ENCODE assay signal across 8 mouse cellular contexts in genomic region chr10:67535972-67536371, GRCm38 (mm10). TPM values are rescaled to one million over a fixed set of nuclear protein-coding genes. Genes with fewer than 3 reads are reported as not detected.
DNase-seq lines count a peak whose midpoint lies in the region; ATAC-seq lines count a peak whose summit lies in the region.

No protein-coding gene starts in this region.

- H3K4me2 ChIP-seq in embryonic facial prominence, embryonic 13.5 days = peak overlapping the region; percentile 98
- H3K4me2 ChIP-seq in kidney, embryonic 14.5 days (replicated peaks; ENCODE audit: low read depth, low read length) = peak overlapping the region; percentile 95
- peak overlapping the region; percentile 79 for H3K4me2 ChIP-seq in liver, embryonic 16.5 days (ENCODE audit: low read depth, low read length)
- peak overlapping the region; percentile 99 for H3K4me2 ChIP-seq in stomach, embryonic 15.5 days

- DNase-seq in 3T3-L1 (ENCODE audit: low read depth, low spot score) = peak; percentile 60
- peak; percentile 83 for DNase-seq in adrenal gland, postnatal 25 days
- peak; percentile 89 for DNase-seq in heart, embryonic 10.5 days (ENCODE audit: low spot score)
- DNase-seq in neural tube, embryonic 10.5 days (ENCODE audit: extremely low spot score, low spot score) = peak; percentile 83

- no peaks in the 10 kb centered on the region for H3K36me3 ChIP-seq in embryonic facial prominence, embryonic 13.5 days
- no peaks in the 10 kb centered on the region for H3K36me3 ChIP-seq in heart, embryonic 10.5 days
- no peaks in the 10 kb centered on the region for H3K36me3 ChIP-seq in kidney, embryonic 14.5 days (ENCODE audit: control insufficient read depth, insufficient read depth, low read length)
- no peaks in the 10 kb centered on the region for H3K36me3 ChIP-seq in liver, embryonic 16.5 days (ENCODE audit: control insufficient read depth, insufficient read depth)
- H3K36me3 ChIP-seq in stomach, embryonic 15.5 days = no peaks in the 10 kb centered on the region

- peak overlapping the region; percentile 59 for H3K4me3 ChIP-seq in embryonic facial prominence, embryonic 13.5 days
- peak overlapping the region; percentile 72 for H3K4me3 ChIP-seq in heart, embryonic 10.5 days
- H3K4me3 ChIP-seq in kidney, embryonic 14.5 days (ENCODE audit: low read length) = peak overlapping the region; percentile 62
- peak overlapping the region; percentile 69 for H3K4me3 ChIP-seq in liver, embryonic 16.5 days (ENCODE audit: low read depth, low read length)
- H3K4me3 ChIP-seq in stomach, embryonic 15.5 days (replicated peaks) = peak overlapping the region; percentile 68

- no peak overlapping the region for H3K27ac ChIP-seq in embryonic facial prominence, embryonic 13.5 days
- no peak overlapping the region for H3K27ac ChIP-seq in heart, embryonic 10.5 days
- H3K27ac ChIP-seq in kidney, embryonic 14.5 days (ENCODE audit: low read depth, low read length) = no peak overlapping the region
- no peak overlapping the region for H3K27ac ChIP-seq in liver, embryonic 16.5 days (ENCODE audit: low read length)
- no peak overlapping the region for H3K27ac ChIP-seq in stomach, embryonic 15.5 days

- under 1% methylated on average over 35 of the region's 35 CpGs for WGBS in embryonic facial prominence, embryonic 13.5 days
- WGBS in heart, embryonic 10.5 days = under 1% methylated on average over 35 of the region's 35 CpGs
- WGBS in kidney, embryonic 14.5 days = under 1% methylated on average over 35 of the region's 35 CpGs
- 1% methylated on average over 35 of the region's 35 CpGs for WGBS in liver, embryonic 16.5 days (ENCODE audit: insufficient replicate concordance)
- WGBS in stomach, embryonic 15.5 days = 0% methylated on average over 35 of the region's 35 CpGs

- no peak for ATAC-seq in embryonic facial prominence, embryonic 13.5 days (ENCODE audit: insufficient number of reproducible peaks, insufficient read depth, low FRiP score, low TSS enrichment, low read depth)
- peak; percentile 54 for ATAC-seq in kidney, embryonic 14.5 days (ENCODE audit: low FRiP score, low TSS enrichment)
- ATAC-seq in liver, embryonic 16.5 days (ENCODE audit: low read depth) = 0 out of 2 replicates have a peak, but pooled peaks have one; percentile 17
- ATAC-seq in stomach, embryonic 15.5 days (ENCODE audit: insufficient read depth, low FRiP score, low read depth) = peak; percentile 12; the same call in 1 of the 2 replicates

- peak overlapping the region; percentile 61; the same call in 1 of the 2 replicates for H3K9ac ChIP-seq in embryonic facial prominence, embryonic 13.5 days
- peak overlapping the region; percentile 34; the same call in 1 of the 2 replicates for H3K9ac ChIP-seq in kidney, embryonic 14.5 days (ENCODE audit: low read depth, low read length)
- H3K9ac ChIP-seq in liver, embryonic 16.5 days (ENCODE audit: low read depth, low read length) = no peak overlapping the region
- no peak overlapping the region for H3K9ac ChIP-seq in stomach, embryonic 15.5 days

- peaks cover 86% of the 10 kb centered on the region for H3K27me3 ChIP-seq in embryonic facial prominence, embryonic 13.5 days
- peaks cover 91% of the 10 kb centered on the region for H3K27me3 ChIP-seq in heart, embryonic 10.5 days (ENCODE audit: insufficient read depth, poor library complexity, severe bottlenecking)
- peaks cover 69% of the 10 kb centered on the region for H3K27me3 ChIP-seq in kidney, embryonic 14.5 days (ENCODE audit: control insufficient read depth, insufficient read depth, low read length)
- H3K27me3 ChIP-seq in liver, embryonic 16.5 days (ENCODE audit: control insufficient read depth, insufficient read depth, low read depth, low read length) = peaks cover 83% of the 10 kb centered on the region
- H3K27me3 ChIP-seq in stomach, embryonic 15.5 days (replicated peaks) = peaks cover 68% of the 10 kb centered on the region

- no peaks in the 10 kb centered on the region for H3K9me3 ChIP-seq in embryonic facial prominence, embryonic 13.5 days
- no peaks in the 10 kb centered on the region for H3K9me3 ChIP-seq in heart, embryonic 10.5 days
- H3K9me3 ChIP-seq in kidney, embryonic 14.5 days (ENCODE audit: control insufficient read depth, low read length) = no peaks in the 10 kb centered on the region
- no peaks in the 10 kb centered on the region for H3K9me3 ChIP-seq in liver, embryonic 16.5 days (replicated peaks; ENCODE audit: control insufficient read depth, low read length)
- no peaks in the 10 kb centered on the region for H3K9me3 ChIP-seq in stomach, embryonic 15.5 days

- H3K4me1 ChIP-seq in embryonic facial prominence, embryonic 13.5 days = peaks cover 38% of the 10 kb centered on the region
- H3K4me1 ChIP-seq in heart, embryonic 10.5 days = peaks cover 48% of the 10 kb centered on the region
- peaks cover 18% of the 10 kb centered on the region for H3K4me1 ChIP-seq in kidney, embryonic 14.5 days (ENCODE audit: control insufficient read depth, insufficient read depth, low read length)
- peaks cover 10% of the 10 kb centered on the region for H3K4me1 ChIP-seq in liver, embryonic 16.5 days (ENCODE audit: control insufficient read depth, low read depth, low read length)
- peaks cover 35% of the 10 kb centered on the region for H3K4me1 ChIP-seq in stomach, embryonic 15.5 days

RNA-seq across cellular contexts. Expression of gene Egr2, which starts 0.7 kb away (rescaled TPM):
- 0.39 and 1.5 TPM in 2 replicates for total RNA-seq in adrenal gland, postnatal 25 days (2021)
- 1.1 and 1.9 TPM in 2 replicates for polyA plus RNA-seq in embryonic facial prominence, embryonic 13.5 days (2015; fragmentation: Nextera tagmentation; extraction: Ambion mirVana)
- 0.13 and 0.32 TPM in 2 replicates for polyA plus RNA-seq in heart, embryonic 10.5 days (2016; fragmentation: Nextera tagmentation; extraction: Ambion mirVana)
- 0.97 and 0.99 TPM in 2 replicates for polyA plus RNA-seq in kidney, embryonic 14.5 days (2014; fragmentation: Nextera tagmentation; extraction: Ambion mirVana)
- polyA plus RNA-seq in liver, embryonic 16.5 days (2015; fragmentation: Nextera tagmentation; extraction: Ambion mirVana) = 0.08 TPM in 1 of 2 replicates, not detected in the other
- polyA plus RNA-seq in stomach, embryonic 15.5 days (2015; fragmentation: Nextera tagmentation; extraction: Ambion mirVana) = 0.18 and 0.27 TPM in 2 replicates

RNA-seq across cellular contexts. Expression of gene Ado, which starts 12.8 kb away (rescaled TPM):
- 31.5 and 31.7 TPM in 2 replicates for total RNA-seq in adrenal gland, postnatal 25 days (2021)
- polyA plus RNA-seq in embryonic facial prominence, embryonic 13.5 days (2015; fragmentation: Nextera tagmentation; extraction: Ambion mirVana) = 72.3 and 82.0 TPM in 2 replicates
- 63.5 and 67.7 TPM in 2 replicates for polyA plus RNA-seq in heart, embryonic 10.5 days (2016; fragmentation: Nextera tagmentation; extraction: Ambion mirVana)
- 52.6 and 82.1 TPM in 2 replicates for polyA plus RNA-seq in kidney, embryonic 14.5 days (2014; fragmentation: Nextera tagmentation; extraction: Ambion mirVana)
- polyA plus RNA-seq in liver, embryonic 16.5 days (2015; fragmentation: Nextera tagmentation; extraction: Ambion mirVana) = 11.0 TPM in 2 replicates
- 55.5 and 55.8 TPM in 2 replicates for polyA plus RNA-seq in stomach, embryonic 15.5 days (2015; fragmentation: Nextera tagmentation; extraction: Ambion mirVana)

Comparison
In these comparisons a context has a peak if more than half of its experiments do, and no peak if none do; other contexts are left out.
1. H3K9ac ChIP-seq: peak in embryonic facial prominence, embryonic 13.5 days (single experiment) and kidney, embryonic 14.5 days (single experiment); none in liver, embryonic 16.5 days (single experiment) and stomach, embryonic 15.5 days (single experiment).
2. Peak in every context shown above with its lines, with median percentiles within 50 percentile points of each other: DNase-seq, H3K4me2 ChIP-seq and H3K4me3 ChIP-seq.